Mouse (Mus musculus): ENCODE measurements around the gene Fbrs. TPM values are rescaled to one million over a fixed set of nuclear protein-coding genes. Genes with fewer than 3 reads are reported as not detected.
"Not testable (repeated sequence)": the region's sequence is repeated elsewhere in the genome, so short reads cannot be mapped to it uniquely, and the experiment has no call there.

Fbrs gene
- polyA plus RNA-seq, 1 experiment from 2014 or later, result 13.9 TPM

- H3K9me3 ChIP-seq, result no peaks in the 10 kb centered on the region
- peak overlapping the region; percentile 97 for H3K27ac ChIP-seq (replicated peaks)
- H3K9ac ChIP-seq (replicated peaks), result peak overlapping the region; percentile 87
- H3K4me3 ChIP-seq, result peak overlapping the region; percentile 92
- H3K4me2 ChIP-seq (replicated peaks), result peak overlapping the region; percentile 99
- H3K4me1 ChIP-seq, result peaks cover 28% of the 10 kb centered on the region
- H3K27me3 ChIP-seq, result no peaks in the 10 kb centered on the region
- under 1% methylated on average over 50 of the region's 50 CpGs for WGBS
- H3K36me3 ChIP-seq, result peaks cover 62% of the 10 kb centered on the region
- ATAC-seq (ENCODE audit: low FRiP score, low read depth), result peak; percentile 91
Measured at GRCm38 (mm10) chr7:127477687-127478634, 1.0 kb upstream of the Fbrs start.

GRCm38 (mm10) chr7:127479318-127480225 lies 573 bp downstream of the Fbrs start:
- WGBS, result 6% methylated on average over 38 of the region's 48 CpGs
- Histone ChIP-seq H3K27me3 (no peaks in the 10 kb centered on the region), H3K9me3 (no peaks in the 10 kb centered on the region), H3K9ac (replicated peaks) (peak overlapping the region; percentile 87), H3K4me3 (peak overlapping the region; percentile 92), H3K27ac (replicated peaks) (peak overlapping the region; percentile 97), H3K4me1 (peaks cover 26% of the 10 kb centered on the region), H3K4me2 (replicated peaks) (peak overlapping the region; percentile 99), H3K36me3 (peaks cover 65% of the 10 kb centered on the region)
- ATAC-seq (ENCODE audit: low FRiP score, low read depth), result no peak

GRCm38 (mm10) chr7:127480321-127480720 lies 1.3 kb downstream of the Fbrs start:
- peak overlapping the region; percentile 92 for H3K4me3 ChIP-seq
- no peaks in the 10 kb centered on the region for H3K27me3 ChIP-seq
- WGBS, result 59% methylated on average over 2 of the region's 2 CpGs
- peaks cover 65% of the 10 kb centered on the region for H3K36me3 ChIP-seq
- H3K27ac ChIP-seq (replicated peaks), result no peak overlapping the region
- no peaks in the 10 kb centered on the region for H3K9me3 ChIP-seq
- no peak for ATAC-seq (ENCODE audit: low FRiP score, low read depth)
- peaks cover 26% of the 10 kb centered on the region for H3K4me1 ChIP-seq
- H3K9ac ChIP-seq (replicated peaks), result peak overlapping the region; percentile 87; the same call in 1 of the 2 replicates
- H3K4me2 ChIP-seq (replicated peaks), result peak overlapping the region; percentile 99

GRCm38 (mm10) chr7:127485416-127485815 lies 6.4 kb downstream of the Fbrs start:
- no peaks in the 10 kb centered on the region for H3K27me3 ChIP-seq
- peaks cover 95% of the 10 kb centered on the region for H3K36me3 ChIP-seq
- WGBS, result 83% methylated on average over 5 of the region's 5 CpGs
- H3K9ac ChIP-seq (replicated peaks), result no peak overlapping the region
- ATAC-seq (ENCODE audit: low FRiP score, low read depth), result no peak
- no peaks in the 10 kb centered on the region for H3K9me3 ChIP-seq
- no peak overlapping the region for H3K4me3 ChIP-seq
- H3K4me2 ChIP-seq (replicated peaks), result no peak overlapping the region
- H3K27ac ChIP-seq (replicated peaks), result no peak overlapping the region
- H3K4me1 ChIP-seq, result peaks cover 7% of the 10 kb centered on the region

GRCm38 (mm10) chr7:127488364-127488763 lies 9.4 kb downstream of the Fbrs start:
- 95% methylated on average over 4 of the region's 5 CpGs for WGBS
- not testable (repeated sequence) for H3K27me3 ChIP-seq; H3K4me2 ChIP-seq (replicated peaks); H3K9ac ChIP-seq (replicated peaks); ATAC-seq (ENCODE audit: low FRiP score, low read depth); H3K27ac ChIP-seq (replicated peaks); H3K9me3 ChIP-seq; H3K4me3 ChIP-seq; H3K4me1 ChIP-seq
- H3K36me3 ChIP-seq, result peaks cover 86% of the 10 kb centered on the region

- Histone ChIP-seq H3K4me2 (replicated peaks) (no peak overlapping the region), H3K9ac (replicated peaks) (no peak overlapping the region), H3K4me1 (no peaks in the 10 kb centered on the region), H3K36me3 (peaks cover 69% of the 10 kb centered on the region), H3K4me3 (no peak overlapping the region), H3K27ac (replicated peaks) (no peak overlapping the region), H3K27me3 (no peaks in the 10 kb centered on the region), H3K9me3 (no peaks in the 10 kb centered on the region)
- WGBS, result 92% methylated on average over 7 of the region's 7 CpGs
- ATAC-seq (ENCODE audit: low FRiP score, low read depth), result no peak
Measured at GRCm38 (mm10) chr7:127489982-127490381, 11.0 kb downstream of the Fbrs start.

GRCm38 (mm10) chr7:127491846-127492245 lies 12.8 kb downstream of the Fbrs start:
- Histone ChIP-seq H3K9ac (replicated peaks) (no peak overlapping the region), H3K27ac (replicated peaks) (no peak overlapping the region), H3K4me3 (no peak overlapping the region), H3K4me2 (replicated peaks) (no peak overlapping the region), H3K4me1 (no peaks in the 10 kb centered on the region), H3K27me3 (no peaks in the 10 kb centered on the region), H3K36me3 (peaks cover 51% of the 10 kb centered on the region), H3K9me3 (no peaks in the 10 kb centered on the region)
- no peak for ATAC-seq (ENCODE audit: low FRiP score, low read depth)
- WGBS, result 91% methylated on average over 3 of the region's 3 CpGs

GRCm38 (mm10) chr7:127494648-127495047 lies 15.6 kb downstream of the Fbrs start:
- no peak for ATAC-seq (ENCODE audit: low FRiP score, low read depth)
- H3K9me3 ChIP-seq, result no peaks in the 10 kb centered on the region
- H3K4me1 ChIP-seq, result no peaks in the 10 kb centered on the region

GRCm38 (mm10) chr7:127497382-127497781 lies 18.4 kb downstream of the Fbrs start:
- WGBS, result 85% methylated on average over 2 of the region's 2 CpGs
- no peaks in the 10 kb centered on the region for H3K9me3 ChIP-seq
- H3K4me2 ChIP-seq (replicated peaks), result no peak overlapping the region
- no peak overlapping the region for H3K9ac ChIP-seq (replicated peaks)
- no peak overlapping the region for H3K4me3 ChIP-seq
- no peaks in the 10 kb centered on the region for H3K4me1 ChIP-seq
- H3K36me3 ChIP-seq, result no peaks in the 10 kb centered on the region
- no peak for ATAC-seq (ENCODE audit: low FRiP score, low read depth)
- no peaks in the 10 kb centered on the region for H3K27me3 ChIP-seq
- no peak overlapping the region for H3K27ac ChIP-seq (replicated peaks)

More at GRCm38 (mm10) chr7:127494648-127495047, 15.6 kb downstream of the Fbrs start:
- H3K36me3 ChIP-seq, result peaks cover 25% of the 10 kb centered on the region
- no peak overlapping the region for H3K27ac ChIP-seq (replicated peaks)
- no peak overlapping the region for H3K4me2 ChIP-seq (replicated peaks)
- H3K27me3 ChIP-seq, result no peaks in the 10 kb centered on the region
- H3K4me3 ChIP-seq, result no peak overlapping the region
- no peak overlapping the region for H3K9ac ChIP-seq (replicated peaks)

- no peaks in the 10 kb centered on the region for H3K9me3 ChIP-seq
- 41% methylated on average over 3 of the region's 3 CpGs for WGBS
Measured at GRCm38 (mm10) chr7:127498407-127498806, 19.4 kb downstream of the Fbrs start.

GRCm38 (mm10) chr7:127508291-127508690 lies 29.3 kb downstream of the Fbrs start:
- Histone ChIP-seq H3K36me3 (no peaks in the 10 kb centered on the region), H3K9ac (replicated peaks) (no peak overlapping the region), H3K4me3 (no peak overlapping the region), H3K27me3 (no peaks in the 10 kb centered on the region), H3K27ac (replicated peaks) (no peak overlapping the region), H3K9me3 (no peaks in the 10 kb centered on the region), H3K4me1 (peaks cover 9% of the 10 kb centered on the region; the same call in 1 of the 2 replicates), H3K4me2 (replicated peaks) (no peak overlapping the region)
- no peak for ATAC-seq (ENCODE audit: low FRiP score, low read depth)
- WGBS, result 90% methylated on average over 3 of the region's 3 CpGs

More at GRCm38 (mm10) chr7:127498407-127498806, 19.4 kb downstream of the Fbrs start:
- H3K4me3 ChIP-seq, result no peak overlapping the region
- H3K4me2 ChIP-seq (replicated peaks), result no peak overlapping the region
- no peaks in the 10 kb centered on the region for H3K4me1 ChIP-seq
- no peak overlapping the region for H3K27ac ChIP-seq (replicated peaks)
- H3K27me3 ChIP-seq, result no peaks in the 10 kb centered on the region
- no peaks in the 10 kb centered on the region for H3K36me3 ChIP-seq
- no peak for ATAC-seq (ENCODE audit: low FRiP score, low read depth)
- H3K9ac ChIP-seq (replicated peaks), result no peak overlapping the region

- not testable (repeated sequence) for H3K36me3 ChIP-seq; H3K9ac ChIP-seq (replicated peaks); H3K4me3 ChIP-seq; H3K9me3 ChIP-seq; H3K27ac ChIP-seq (replicated peaks); H3K4me2 ChIP-seq (replicated peaks); ATAC-seq (ENCODE audit: low FRiP score, low read depth); H3K27me3 ChIP-seq
- peaks cover 18% of the 10 kb centered on the region for H3K4me1 ChIP-seq
- WGBS, result 88% methylated on average over 4 of the region's 4 CpGs
Measured at GRCm38 (mm10) chr7:127509830-127510229, 30.8 kb downstream of the Fbrs start.
